Mouse (Mus musculus) limb, embryonic 11.5 days (tissue): ENCODE results near the gene Wnt4. TPM values are rescaled to one million over a fixed set of nuclear protein-coding genes. Genes with fewer than 3 reads are reported as not detected.

Experiments used
- ATAC-seq: fragments of 200-750 bp; cut with Nextera tagmentation; 2 replicates; pipeline ENCODE4 v1.8.0; 2017; ENCODE audit warnings: low read depth; ENCODE audit not compliant: insufficient number of reproducible peaks, low FRiP score, low TSS enrichment
- DNase-seq: peaks from one replicate; pipeline ENCODE4 v3.0.0-alpha.2; 2015; ENCODE audit warnings: low spot score
- H3K27ac ChIP-seq: fragments of 300-500 bp; sonication (generic); replicated peaks from 2 replicates; pipeline ENCODE4 v1.5.1; 2014; ENCODE audit warnings: low read depth, mild to moderate bottlenecking, low read length
- H3K27me3 ChIP-seq: fragments of 300-500 bp; sonication (generic); 2 replicates; pipeline ENCODE4 v1.6.1; 2014; ENCODE audit warnings: mild to moderate bottlenecking, low read length, mixed read lengths; ENCODE audit not compliant: control insufficient read depth, insufficient read depth
- H3K36me3 ChIP-seq: fragments of 300-500 bp; sonication (generic); 2 replicates; pipeline ENCODE4 v1.6.1; 2014; ENCODE audit warnings: mild to moderate bottlenecking, low read length, moderate library complexity, mixed read lengths; ENCODE audit not compliant: control insufficient read depth, insufficient read depth
- H3K4me1 ChIP-seq: fragments of 300-500 bp; sonication (generic); 2 replicates; pipeline ENCODE4 v1.6.1; 2014; ENCODE audit warnings: low read length, mixed read lengths; ENCODE audit not compliant: control insufficient read depth, insufficient read depth
- H3K4me2 ChIP-seq: fragments of 300-500 bp; sonication (generic); 2 replicates; pipeline ENCODE4 v1.6.1; 2014; ENCODE audit warnings: low read depth, mild to moderate bottlenecking, moderate library complexity; ENCODE audit not compliant: severe bottlenecking
- H3K4me3 ChIP-seq: fragments of 300-500 bp; sonication (generic); 2 replicates; pipeline ENCODE4 v1.5.1; 2014; ENCODE audit warnings: low read depth, low read length
- H3K9ac ChIP-seq: fragments of 300-500 bp; sonication (generic); 2 replicates; pipeline ENCODE4 v1.6.1; 2014; ENCODE audit warnings: mild to moderate bottlenecking, low read length
- H3K9me3 ChIP-seq: fragments of 300-500 bp; sonication (generic); 2 replicates; pipeline ENCODE4 v1.6.1; 2016; ENCODE audit warnings: low read length; ENCODE audit not compliant: control insufficient read depth
- WGBS: fragments of 180-500 bp; shearing (Covaris S2); extraction: QIAGEN DNeasy Blood & Tissue Kit; methylation state at CpG from one replicate; pipeline ENCODE4 v1.1.7; 2014; 5-methylcytosine and 5-hydroxymethylcytosine counted together
- polyA plus RNA-seq: library from polyadenylated mRNA; unstranded; fragments of >200 nt; fragmentation: Nextera tagmentation; extraction: Ambion mirVana; gene quantifications from 2 replicates; pipeline ENCODE4 v1.2.1, GENCODE M21; 2014

The Wnt4 gene
- polyA plus RNA-seq, 1 experiment from 2014 or later = 3.5 TPM

DNA sequence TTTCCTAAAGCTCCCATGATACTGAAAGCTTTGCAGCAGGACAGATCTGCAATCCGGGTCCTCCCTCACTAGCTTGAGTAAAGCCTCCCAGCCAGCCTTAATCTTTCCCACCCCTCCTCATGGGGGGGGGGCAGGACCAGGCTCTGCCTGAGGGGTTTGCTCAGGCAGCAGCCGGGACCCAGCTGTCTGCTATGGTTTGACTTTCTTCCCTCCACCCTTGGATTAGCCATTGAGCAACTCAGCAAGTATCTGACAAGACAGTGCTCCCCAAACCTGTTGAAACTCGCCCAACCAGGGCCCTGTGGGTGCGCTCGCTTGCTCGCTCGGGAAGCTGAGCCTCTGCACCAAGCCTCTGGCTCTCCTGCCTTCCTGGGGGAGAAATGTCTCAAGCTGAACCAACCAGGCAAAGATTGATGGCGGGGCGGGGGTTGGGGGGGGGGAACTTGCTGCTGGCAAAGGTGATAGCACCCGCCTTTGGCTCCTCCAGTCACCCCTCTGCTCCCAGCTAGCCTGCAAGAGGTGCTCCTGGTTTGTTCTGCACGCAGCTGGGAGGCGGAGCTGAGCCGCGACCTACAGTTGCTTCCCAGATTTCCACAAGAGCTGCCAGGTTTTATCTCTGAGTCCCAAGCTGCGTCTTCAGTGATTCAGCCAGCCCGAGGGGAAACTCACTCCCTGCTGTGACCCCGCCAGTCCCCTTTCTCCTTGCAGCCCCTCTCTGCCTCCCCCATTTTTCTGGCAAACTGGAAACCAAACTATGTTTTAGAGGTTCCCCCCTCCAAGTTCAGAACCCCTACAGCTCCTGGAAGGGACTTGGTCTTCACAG is 5.5 kb downstream of the Wnt4 start:
- Histone ChIP-seq H3K27ac (no peak overlapping the region), H3K27me3 (peaks cover 50% of the 10 kb centered on the region), H3K9me3 (no peaks in the 10 kb centered on the region), H3K4me2 (no peak overlapping the region), H3K36me3 (no peaks in the 10 kb centered on the region), H3K9ac (no peak overlapping the region), H3K4me1 (peaks cover 10% of the 10 kb centered on the region), H3K4me3 (no peak overlapping the region)
- WGBS = 12% methylated on average over 17 of the region's 17 CpGs
- no peak for DNase-seq
- ATAC-seq = no peak

DNA sequence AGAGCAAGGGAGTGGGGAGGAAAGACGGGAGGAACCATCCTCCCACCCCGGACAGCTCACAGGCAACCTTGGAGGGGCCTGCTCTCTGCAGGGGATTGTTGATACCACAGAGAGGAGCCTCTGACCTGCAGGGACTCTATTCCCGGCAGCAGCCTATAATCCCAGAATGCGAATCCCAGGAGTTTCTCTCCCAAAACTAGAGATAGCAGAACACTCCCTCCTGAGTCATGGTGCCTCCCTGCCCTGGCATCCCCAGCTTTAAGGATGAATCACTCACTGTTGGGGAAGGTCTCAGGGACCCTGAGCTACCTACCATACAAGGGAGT is 6.1 kb downstream of the Wnt4 start:
- 9% methylated on average over 4 of the region's 4 CpGs for WGBS
- Histone ChIP-seq H3K27me3 (peaks cover 44% of the 10 kb centered on the region), H3K9ac (no peak overlapping the region), H3K27ac (no peak overlapping the region), H3K4me1 (peaks cover 7% of the 10 kb centered on the region), H3K9me3 (no peaks in the 10 kb centered on the region), H3K4me2 (no peak overlapping the region), H3K4me3 (no peak overlapping the region), H3K36me3 (no peaks in the 10 kb centered on the region)
- DNase-seq (no peak), ATAC-seq (no peak)

DNA sequence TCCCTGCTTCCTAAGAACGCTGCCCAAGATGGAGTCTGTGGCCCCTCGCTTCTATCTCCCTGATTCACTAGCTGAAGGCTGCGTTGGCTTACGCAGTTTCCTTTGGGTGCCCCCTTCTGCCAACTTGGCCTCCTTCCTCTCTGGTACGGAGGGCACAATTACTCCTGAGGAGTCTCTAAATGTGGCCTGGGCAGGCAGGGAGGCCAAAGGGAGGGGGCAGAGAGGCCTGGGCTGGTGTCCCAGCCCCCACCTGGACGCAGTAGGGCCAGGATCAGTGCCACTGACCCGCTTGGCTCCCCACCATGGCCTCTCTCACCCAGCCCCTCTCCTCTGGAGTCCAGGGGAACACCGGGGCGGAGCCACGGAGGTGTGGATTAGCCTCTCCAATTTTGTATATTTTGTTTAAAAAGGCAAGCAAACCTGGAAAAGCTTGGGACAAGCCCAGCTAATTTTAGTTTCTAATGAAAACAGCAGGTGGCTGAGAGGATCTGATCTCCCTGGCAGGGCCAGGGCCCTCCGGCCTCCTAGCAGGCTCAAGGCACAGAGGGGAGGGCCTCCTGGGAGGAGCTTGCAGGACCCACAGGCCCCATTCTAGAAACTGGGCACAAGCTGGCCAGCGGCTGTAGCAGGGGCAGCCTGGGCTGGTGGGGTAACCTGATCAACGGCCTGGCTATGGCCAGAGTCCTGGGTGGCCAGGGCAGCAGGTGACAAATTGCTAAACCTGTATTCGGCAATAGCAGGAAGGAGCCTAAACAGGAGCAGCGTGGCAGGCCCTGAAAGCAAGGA is 8.8 kb downstream of the Wnt4 start:
- H3K36me3 ChIP-seq = no peaks in the 10 kb centered on the region
- H3K4me2 ChIP-seq = no peak overlapping the region
- no peaks in the 10 kb centered on the region for H3K9me3 ChIP-seq
- H3K9ac ChIP-seq = no peak overlapping the region
- 75% methylated on average over 15 of the region's 15 CpGs for WGBS
- DNase-seq = no peak
- peaks cover 5% of the 10 kb centered on the region; the same call in 1 of the 2 replicates for H3K4me1 ChIP-seq
- no peak overlapping the region for H3K4me3 ChIP-seq
- no peak for ATAC-seq
- H3K27ac ChIP-seq = no peak overlapping the region
- peaks cover 27% of the 10 kb centered on the region for H3K27me3 ChIP-seq

DNA sequence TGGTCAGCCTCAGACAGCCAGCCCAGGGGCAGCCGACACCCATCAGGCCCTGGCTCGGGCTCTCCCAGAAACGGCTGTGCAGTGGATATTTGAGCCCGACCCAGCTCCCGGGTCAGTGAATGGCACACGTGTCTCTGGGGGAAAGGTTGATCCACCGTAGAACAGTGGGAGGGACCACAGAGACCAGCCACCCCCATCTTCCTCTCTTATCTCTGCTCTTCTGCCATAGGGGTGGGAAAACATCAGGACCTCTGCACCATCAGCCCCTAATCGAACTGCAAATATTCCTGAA is 9.3 kb downstream of the Wnt4 start:
- H3K4me1 ChIP-seq = peaks cover 5% of the 10 kb centered on the region; the same call in 1 of the 2 replicates
- WGBS = 66% methylated on average over 8 of the region's 8 CpGs
- peaks cover 26% of the 10 kb centered on the region for H3K27me3 ChIP-seq
- H3K27ac ChIP-seq = no peak overlapping the region
- no peak overlapping the region for H3K4me3 ChIP-seq
- ATAC-seq (no peak), DNase-seq (no peak)
- no peaks in the 10 kb centered on the region for H3K9me3 ChIP-seq
- H3K36me3 ChIP-seq = no peaks in the 10 kb centered on the region
- H3K9ac ChIP-seq = no peak overlapping the region
- H3K4me2 ChIP-seq = no peak overlapping the region

DNA sequence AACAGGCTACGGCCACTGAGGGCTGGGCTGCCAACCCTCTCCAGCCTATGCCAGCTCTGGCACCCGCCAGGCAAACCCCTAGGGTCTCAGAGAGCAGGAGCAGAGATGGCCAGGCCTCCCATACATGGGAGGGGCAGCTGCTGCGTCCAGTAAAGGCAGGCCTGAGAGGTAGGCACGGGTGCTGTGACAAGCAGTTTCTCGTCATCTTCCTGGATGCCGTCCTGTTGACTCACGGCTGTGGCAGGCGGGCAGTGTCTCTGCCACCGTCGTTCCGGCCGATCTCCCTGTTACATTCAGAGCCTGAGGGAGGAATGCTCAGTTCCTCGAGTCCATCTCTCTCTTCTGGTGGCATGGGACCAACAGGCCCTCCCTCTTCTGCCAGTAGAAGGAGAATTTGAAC is 9.9 kb downstream of the Wnt4 start:
- 78% methylated on average over 13 of the region's 13 CpGs for WGBS
- Histone ChIP-seq H3K9me3 (no peaks in the 10 kb centered on the region), H3K36me3 (no peaks in the 10 kb centered on the region), H3K9ac (no peak overlapping the region), H3K27ac (no peak overlapping the region), H3K27me3 (peaks cover 21% of the 10 kb centered on the region), H3K4me1 (peaks cover 5% of the 10 kb centered on the region; the same call in 1 of the 2 replicates), H3K4me3 (no peak overlapping the region), H3K4me2 (no peak overlapping the region)
- DNase-seq (no peak), ATAC-seq (no peak)

DNA sequence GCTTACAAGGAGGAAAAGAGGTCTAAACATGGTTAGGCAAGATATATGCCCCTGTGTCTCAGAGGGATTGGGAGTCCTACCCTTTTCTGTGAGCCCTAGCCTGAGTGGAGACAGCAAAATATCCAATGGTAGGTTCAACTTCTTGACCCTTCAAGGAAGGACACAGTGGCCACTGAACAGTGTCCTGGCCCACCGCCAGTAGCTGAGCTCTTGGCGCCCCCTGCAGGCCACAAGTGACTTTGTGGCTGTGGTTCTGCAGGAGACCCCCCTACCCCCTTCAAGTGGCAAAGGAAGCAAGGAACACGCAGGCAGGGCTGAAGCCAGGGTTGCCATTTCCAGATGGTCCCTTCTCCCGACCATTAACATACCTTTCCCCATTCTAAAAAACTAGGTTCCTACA is 10.5 kb downstream of the Wnt4 start:
- Histone ChIP-seq H3K27ac (no peak overlapping the region), H3K36me3 (no peaks in the 10 kb centered on the region), H3K27me3 (peaks cover 15% of the 10 kb centered on the region), H3K4me2 (no peak overlapping the region), H3K4me1 (peaks cover 1% of the 10 kb centered on the region; the same call in 1 of the 2 replicates), H3K4me3 (no peak overlapping the region), H3K9me3 (no peaks in the 10 kb centered on the region), H3K9ac (no peak overlapping the region)
- peak; percentile 82 for DNase-seq
- 1% methylated on average over 4 of the region's 4 CpGs for WGBS
- ATAC-seq = no peak

DNA sequence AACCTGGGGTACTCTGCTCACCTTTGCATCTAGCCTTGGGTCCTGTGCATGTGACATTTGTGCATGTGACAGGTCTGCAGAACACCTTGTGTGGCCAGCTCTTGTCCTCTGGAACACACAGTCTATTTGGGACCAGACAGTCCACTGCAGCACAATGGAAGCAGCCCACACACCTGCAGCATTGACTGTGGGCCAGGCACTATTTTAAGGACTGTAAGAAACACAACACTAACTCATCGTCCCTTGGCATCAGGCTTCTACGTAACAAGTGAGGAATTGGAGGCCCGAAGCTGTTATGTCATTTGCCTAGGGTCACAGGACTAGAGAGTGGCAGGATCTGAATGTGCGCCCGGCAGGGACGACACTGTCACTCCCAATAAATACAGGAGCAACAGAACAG is 12.4 kb downstream of the Wnt4 start:
- Histone ChIP-seq H3K4me2 (no peak overlapping the region), H3K27me3 (no peaks in the 10 kb centered on the region; the same call in 1 of the 2 replicates), H3K27ac (no peak overlapping the region), H3K9me3 (no peaks in the 10 kb centered on the region), H3K36me3 (no peaks in the 10 kb centered on the region), H3K4me1 (no peaks in the 10 kb centered on the region), H3K4me3 (no peak overlapping the region), H3K9ac (no peak overlapping the region)
- DNase-seq (no peak), ATAC-seq (no peak)
- 89% methylated on average over 6 of the region's 6 CpGs for WGBS

DNA sequence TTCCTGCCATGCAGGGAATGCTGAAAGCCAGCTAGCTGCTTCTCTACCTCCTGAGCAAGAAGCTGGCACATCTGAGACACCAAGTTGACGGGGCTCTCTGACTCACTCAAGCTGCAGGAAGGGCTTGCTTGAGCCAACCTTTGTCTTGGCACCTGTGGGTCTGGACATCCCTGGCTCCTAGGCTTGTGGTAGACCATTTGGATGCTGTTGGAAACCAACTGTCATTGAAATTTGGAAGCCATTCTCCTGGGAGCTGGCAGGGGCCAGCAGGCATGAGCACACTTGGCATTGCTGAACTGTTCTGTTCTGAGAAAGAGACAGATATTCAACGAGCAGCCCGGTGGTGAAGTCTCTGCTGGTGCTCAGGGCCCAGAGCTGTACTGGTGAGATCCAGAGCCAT is 13.0 kb downstream of the Wnt4 start:
- Histone ChIP-seq H3K4me2 (no peak overlapping the region), H3K36me3 (no peaks in the 10 kb centered on the region), H3K27ac (no peak overlapping the region), H3K4me1 (no peaks in the 10 kb centered on the region), H3K27me3 (no peaks in the 10 kb centered on the region), H3K9ac (no peak overlapping the region), H3K4me3 (no peak overlapping the region), H3K9me3 (no peaks in the 10 kb centered on the region)
- no peak for DNase-seq
- 90% methylated on average over 3 of the region's 3 CpGs for WGBS
- ATAC-seq = no peak
